Mouse (Mus musculus) ES-CJ7 (cell line): ENCODE results near the gene Kazn.
A peak's percentile ranks its signal among the peaks of the same experiment; 100 is the strongest.

ENCODE experiments used
- DNase-seq: peaks from one replicate; pipeline ENCODE4 v3.0.0; 2011; ENCODE audit warnings: low read depth, low spot score

Gene Kazn

GRCm38 (mm10) chr4:142127275-142127788, 111.9 kb downstream of the Kazn start:
- no peak for DNase-seq

- no peak for DNase-seq
Observed at GRCm38 (mm10) chr4:142126641-142127274, 112.4 kb downstream of the Kazn start.

GRCm38 (mm10) chr4:142121164-142121563, 118.0 kb downstream of the Kazn start:
- DNase-seq: no peak

- DNase-seq: no peak
Observed at GRCm38 (mm10) chr4:142118522-142118921, 120.7 kb downstream of the Kazn start.

- DNase-seq: no peak
Observed at GRCm38 (mm10) chr4:142117993-142118392, 121.2 kb downstream of the Kazn start.

GRCm38 (mm10) chr4:142113306-142113705, 125.9 kb downstream of the Kazn start:
- peak; percentile 56 for DNase-seq

- DNase-seq: no peak
Observed at GRCm38 (mm10) chr4:142103081-142103671, 136.0 kb downstream of the Kazn start.

GRCm38 (mm10) chr4:142098303-142098702, 140.9 kb downstream of the Kazn start:
- peak; percentile 84 for DNase-seq

- no peak for DNase-seq
Observed at GRCm38 (mm10) chr4:142097871-142098270, 141.3 kb downstream of the Kazn start.

GRCm38 (mm10) chr4:142095513-142096241, 143.5 kb downstream of the Kazn start:
- DNase-seq: no peak

- no peak for DNase-seq
Observed at GRCm38 (mm10) chr4:142094386-142094785, 144.8 kb downstream of the Kazn start.

GRCm38 (mm10) chr4:142091100-142091499, 148.1 kb downstream of the Kazn start:
- DNase-seq: no peak

GRCm38 (mm10) chr4:142089966-142090365, 149.2 kb downstream of the Kazn start:
- no peak for DNase-seq

- DNase-seq: no peak
Observed at GRCm38 (mm10) chr4:142088836-142089235, 150.4 kb downstream of the Kazn start.

GRCm38 (mm10) chr4:142088409-142088808, 150.8 kb downstream of the Kazn start:
- DNase-seq: no peak

GRCm38 (mm10) chr4:142084936-142085563, 154.2 kb downstream of the Kazn start:
- peak; percentile 61 for DNase-seq

- peak; percentile 57 for DNase-seq
Observed at GRCm38 (mm10) chr4:142084131-142084899, 154.9 kb downstream of the Kazn start, which contains the start of gene Tmem51. Gene Tmem51, minus strand, starts transcription at chr4:142084304.

- DNase-seq: peak; percentile 71
Observed at GRCm38 (mm10) chr4:142083762-142084130, 155.5 kb downstream of the Kazn start.

- no peak for DNase-seq
Observed at GRCm38 (mm10) chr4:142083193-142083592, 156.0 kb downstream of the Kazn start.

GRCm38 (mm10) chr4:142082703-142083102, 156.5 kb downstream of the Kazn start:
- no peak for DNase-seq

GRCm38 (mm10) chr4:142081631-142082283, 157.4 kb downstream of the Kazn start:
- peak; percentile 77 for DNase-seq
